Mouse (Mus musculus) cerebellum, adult 2 months (tissue): ENCODE results near the gene Aldh6a1. TPM values are rescaled to one million over a fixed set of nuclear protein-coding genes. Genes with fewer than 3 reads are reported as not detected.

ENCODE experiments used
- DNase-seq, 2 experiments: peaks; one replicate each; pipeline ENCODE4 v3.0.0; 2021
- H3K27ac ChIP-seq: fragments of 200-500 bp; 2 replicates; pipeline ENCODE4 v1.5.1; 2012; ENCODE audit warnings: low read length, control low read depth, inconsistent platforms; ENCODE audit not compliant: insufficient read depth
- H3K27me3 ChIP-seq: fragments of 200-500 bp; 2 replicates; pipeline ENCODE4 v1.6.1; 2012; ENCODE audit warnings: inconsistent platforms, mild to moderate bottlenecking, low read length, moderate library complexity; ENCODE audit not compliant: control insufficient read depth, insufficient read depth
- H3K4me1 ChIP-seq: fragments of 200-500 bp; 2 replicates; pipeline ENCODE4 v1.6.1; 2011; ENCODE audit warnings: low read length; ENCODE audit not compliant: control insufficient read depth, insufficient read depth
- H3K4me3 ChIP-seq: fragments of 200-500 bp; replicated peaks from 2 replicates; pipeline ENCODE3; 2011; ENCODE audit warnings: mild to moderate bottlenecking, low read depth, low read length, control low read depth; ENCODE audit not compliant: insufficient read depth
- CTCF ChIP-seq: fragments of 200-500 bp; IDR thresholded peaks from 2 replicates; pipeline ENCODE4 v1.5.1; 2011; ENCODE audit warnings: low read depth, mild to moderate bottlenecking, control low read depth, low read length, moderate library complexity, borderline replicate concordance; ENCODE audit not compliant: insufficient read depth
- POLR2A ChIP-seq: fragments of 200-500 bp; IDR thresholded peaks from 2 replicates; pipeline ENCODE4 v1.6.1; 2011; ENCODE audit warnings: low read length, control low read depth, borderline replicate concordance; ENCODE audit not compliant: insufficient read depth
- WGBS: fragments of 180-500 bp; shearing (Covaris S2); methylation state at CpG from one replicate; pipeline ENCODE4 v1.1.7; 2018; 5-methylcytosine and 5-hydroxymethylcytosine counted together
- polyA plus RNA-seq: library from polyadenylated mRNA; depleted of rRNA; stranded (reverse); fragments of >200 nt; gene quantifications from 2 replicates; pipeline ENCODE4 v1.2.3, GENCODE M21; 2012; rRNA removed

Gene Aldh6a1
- 39.4 and 43.7 TPM in 2 replicates for polyA plus RNA-seq

DNA sequence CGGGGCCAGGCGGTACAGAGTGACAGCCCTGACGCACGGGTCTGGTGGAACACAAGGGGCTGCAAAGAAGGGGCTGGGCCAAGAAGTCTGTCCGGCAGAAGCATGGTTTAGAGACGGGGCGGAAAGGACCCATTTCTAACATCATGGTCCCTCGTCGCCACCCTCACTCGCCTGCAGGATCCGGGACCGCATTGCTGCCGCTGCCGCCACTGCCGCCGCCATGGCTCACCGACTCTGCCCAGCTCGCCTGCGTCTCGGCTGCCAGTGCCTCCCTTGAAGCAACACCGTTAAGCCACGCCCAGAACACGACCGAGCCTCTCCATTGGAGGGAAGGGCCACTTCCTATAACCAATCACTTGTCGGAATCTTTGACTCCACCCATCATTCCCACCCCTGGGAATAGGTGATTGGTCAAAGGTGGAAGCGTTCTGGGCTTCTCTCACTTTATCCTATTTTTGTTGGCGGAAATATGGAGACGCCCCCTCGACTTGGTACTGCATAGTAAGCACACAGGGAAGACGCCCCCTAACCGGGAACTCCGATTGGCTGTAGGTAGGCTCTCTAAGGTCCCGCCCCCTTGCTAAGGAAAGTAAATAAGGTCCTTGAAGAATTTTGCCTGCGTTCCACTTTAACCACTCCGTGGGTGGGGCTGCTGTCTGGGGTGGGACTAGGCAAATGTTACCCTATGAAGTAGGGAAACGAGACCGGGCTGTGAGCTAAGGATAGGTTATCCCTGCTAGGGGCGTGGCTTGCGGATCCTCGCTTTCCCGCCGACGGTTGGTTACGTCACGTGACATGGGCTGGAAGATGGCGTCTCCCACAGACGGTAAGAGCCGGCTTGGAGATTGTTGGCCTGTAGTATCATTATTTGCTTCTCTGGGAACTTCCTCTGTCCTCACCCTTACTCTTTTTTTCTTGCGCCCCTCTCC lies at the start of gene Aldh6a1, which contains the start of gene Lin52:
Gene Aldh6a1 (minus strand): TSS at position 287 of the 929 bp plus-strand sequence.
Gene Lin52 (plus strand): TSS at position 705 of the 929 bp plus-strand sequence.
- DNase-seq, result peak; percentile 95 to 99
- Histone ChIP-seq H3K4me3 (peak within 1 kb of the TSS; percentile 77), H3K27ac (peak within 1 kb of the TSS; percentile 1; the same call in 1 of the 2 replicates), H3K4me1 (no peaks in the 10 kb centered on the region), H3K27me3 (no peaks in the 10 kb centered on the region)
- TF ChIP-seq POLR2A, result peak; percentile 97
- TF ChIP-seq CTCF, result no peak
- under 1% methylated on average over 49 of the region's 49 CpGs for WGBS

DNA sequence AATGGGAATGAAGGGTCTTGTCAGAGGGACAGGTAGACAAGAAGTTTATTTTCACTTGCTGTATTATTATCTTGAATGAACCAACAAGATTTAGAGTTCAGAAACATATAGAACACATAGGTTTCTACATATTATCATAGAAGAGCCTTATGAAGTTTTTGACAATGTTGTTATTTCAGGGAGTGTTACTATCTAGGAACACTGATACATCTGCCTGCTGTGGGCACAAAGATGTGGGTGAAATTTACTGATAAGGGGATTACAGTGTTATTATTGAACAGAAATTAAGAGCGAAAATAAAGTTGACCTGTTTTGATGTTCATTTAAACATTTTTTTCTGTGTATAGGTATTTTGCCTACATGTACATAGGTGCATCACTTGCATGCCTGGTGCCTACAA lies 46.0 kb upstream of the Aldh6a1 start:
- Histone ChIP-seq H3K27ac (no peak overlapping the region), H3K27me3 (no peaks in the 10 kb centered on the region), H3K4me3 (no peak overlapping the region), H3K4me1 (no peaks in the 10 kb centered on the region)
- no peak for DNase-seq
- WGBS, result 98% methylated on average over 1 of the region's 1 CpGs
- TF ChIP-seq POLR2A (no peak), CTCF (no peak)

DNA sequence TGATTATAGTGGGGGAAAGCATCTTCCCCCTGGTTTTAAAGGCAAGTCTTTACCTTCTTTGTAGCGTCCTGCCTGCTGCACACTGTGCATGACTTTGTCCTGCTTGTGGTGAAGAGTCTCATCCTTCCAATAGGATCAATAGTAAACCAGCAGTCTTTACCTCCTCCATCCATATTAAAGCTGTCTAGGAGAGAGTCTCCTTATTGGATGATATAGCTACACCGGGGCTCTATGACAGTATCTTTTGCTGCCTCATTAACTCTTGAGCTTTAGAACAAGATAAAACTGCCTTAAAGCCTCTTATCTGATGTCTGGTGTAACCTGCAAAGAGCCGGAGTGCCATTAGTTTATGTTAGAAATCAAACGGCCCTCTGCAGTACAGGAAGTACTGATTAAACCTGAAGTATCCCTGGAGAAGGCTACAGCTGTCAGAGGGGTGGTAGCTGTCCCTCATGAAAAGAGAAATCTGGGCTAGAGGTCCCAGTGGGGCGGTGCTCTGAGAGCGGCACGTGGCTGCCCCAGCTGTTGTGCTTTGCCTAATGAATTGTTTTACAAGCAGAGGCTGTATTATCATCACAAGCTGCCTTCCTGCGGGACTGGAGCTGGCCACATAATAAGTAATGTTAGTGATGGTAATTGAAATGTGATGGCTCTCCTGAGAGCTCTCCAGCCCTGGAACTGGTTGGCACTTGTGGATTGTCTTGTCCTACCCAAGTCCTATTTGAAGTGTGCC lies 36.7 kb upstream of the Aldh6a1 start:
- H3K27ac ChIP-seq, result no peak overlapping the region

DNA sequence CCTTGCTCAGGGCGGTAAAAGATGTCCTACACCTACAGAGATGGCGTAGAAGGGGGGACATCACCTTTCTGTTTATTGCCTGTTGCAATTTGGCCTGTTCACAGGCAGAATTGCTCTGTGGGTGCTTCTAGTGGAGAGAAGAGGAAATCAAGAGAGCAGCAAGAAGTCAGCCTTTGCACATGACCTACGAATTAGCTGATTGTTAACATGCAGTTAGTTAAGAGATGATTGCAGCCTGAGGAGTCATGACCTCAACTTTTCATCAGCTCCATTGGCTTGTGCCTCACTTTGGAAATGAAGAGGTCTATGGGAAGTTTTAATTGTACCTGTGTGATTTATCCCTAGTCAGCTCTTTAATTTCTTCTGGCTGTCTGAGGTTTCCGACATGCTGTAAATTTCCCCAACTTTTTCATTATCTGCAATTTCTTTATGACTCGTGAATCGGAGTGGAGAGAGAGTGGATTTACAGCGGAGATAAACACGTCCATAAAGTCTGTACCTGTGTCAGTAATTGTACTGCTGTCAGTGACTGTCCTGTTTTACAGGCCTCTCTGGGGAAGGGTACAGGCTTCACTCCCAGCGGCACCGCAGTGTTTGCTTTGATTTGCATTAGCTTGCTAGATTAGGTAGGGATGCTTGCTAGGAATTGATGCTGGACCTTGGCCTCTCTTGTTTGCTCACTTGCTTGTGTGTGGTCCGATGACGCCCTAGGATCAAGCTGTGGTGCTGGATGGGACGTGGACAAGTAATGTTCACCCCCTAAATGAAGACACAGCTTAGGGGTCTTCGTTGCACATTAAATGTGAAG lies 32.2 kb upstream of the Aldh6a1 start:
- Histone ChIP-seq H3K4me3 (no peak overlapping the region), H3K27me3 (no peaks in the 10 kb centered on the region), H3K4me1 (no peaks in the 10 kb centered on the region), H3K27ac (no peak overlapping the region)
- no peak for DNase-seq
- WGBS, result 94% methylated on average over 14 of the region's 14 CpGs
- TF ChIP-seq CTCF (no peak), POLR2A (no peak)

More for the DNA sequence above, 36.7 kb upstream of the Aldh6a1 start:
- TF ChIP-seq CTCF, result no peak
- H3K4me1 ChIP-seq, result no peaks in the 10 kb centered on the region
- no peak for DNase-seq
- no peak overlapping the region for H3K4me3 ChIP-seq
- WGBS, result 32% methylated on average over 8 of the region's 8 CpGs
- H3K27me3 ChIP-seq, result no peaks in the 10 kb centered on the region

DNA sequence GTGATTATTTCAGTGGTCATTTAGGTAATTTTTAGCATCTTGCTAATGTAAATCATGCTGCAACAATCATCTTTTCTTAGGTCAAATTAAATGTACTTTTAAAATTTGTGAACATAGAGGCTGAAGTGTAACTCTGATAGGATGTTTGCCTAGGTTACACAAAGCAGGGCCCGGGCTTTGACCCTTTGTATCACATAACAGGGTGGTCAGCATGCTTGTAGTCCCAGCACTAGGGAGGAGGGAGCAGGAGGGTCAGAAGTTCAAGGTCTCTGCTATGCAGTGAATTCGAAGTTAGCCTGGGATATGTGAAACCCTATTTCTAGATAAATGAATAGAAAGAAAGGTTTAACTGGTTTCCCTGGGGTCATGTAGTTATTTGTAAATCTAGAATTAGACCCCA lies 30.4 kb upstream of the Aldh6a1 start:
- TF ChIP-seq POLR2A (no peak), CTCF (no peak)
- no peak overlapping the region for H3K4me3 ChIP-seq
- H3K27me3 ChIP-seq, result no peaks in the 10 kb centered on the region
- WGBS, result 77% methylated on average over 2 of the region's 2 CpGs
- no peaks in the 10 kb centered on the region for H3K4me1 ChIP-seq
- DNase-seq, result no peak
- H3K27ac ChIP-seq, result no peak overlapping the region

DNA sequence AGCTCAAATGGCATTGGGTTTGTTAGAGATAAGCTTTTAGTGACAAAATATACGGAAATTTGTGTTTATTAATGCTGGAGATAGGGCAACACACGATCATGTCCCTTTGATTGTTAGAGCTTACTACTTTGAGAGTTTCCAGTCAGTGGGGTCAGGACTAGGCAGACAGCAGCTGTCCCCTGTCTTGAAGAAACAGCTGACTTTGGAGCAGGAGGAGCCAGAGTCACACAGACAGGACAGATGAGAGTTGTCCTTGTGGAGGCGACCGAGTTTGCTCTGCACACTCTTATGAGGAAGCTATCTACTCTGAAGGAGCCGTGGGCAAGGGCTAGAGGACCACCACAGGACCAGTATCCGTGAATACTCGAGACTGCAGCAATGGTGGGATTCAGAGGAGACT lies 28.1 kb upstream of the Aldh6a1 start:
- 96% methylated on average over 7 of the region's 7 CpGs for WGBS
- no peaks in the 10 kb centered on the region for H3K27me3 ChIP-seq
- no peak for DNase-seq
- no peaks in the 10 kb centered on the region for H3K4me1 ChIP-seq
- TF ChIP-seq CTCF (no peak), POLR2A (no peak)
- H3K4me3 ChIP-seq, result no peak overlapping the region
- H3K27ac ChIP-seq, result no peak overlapping the region

DNA sequence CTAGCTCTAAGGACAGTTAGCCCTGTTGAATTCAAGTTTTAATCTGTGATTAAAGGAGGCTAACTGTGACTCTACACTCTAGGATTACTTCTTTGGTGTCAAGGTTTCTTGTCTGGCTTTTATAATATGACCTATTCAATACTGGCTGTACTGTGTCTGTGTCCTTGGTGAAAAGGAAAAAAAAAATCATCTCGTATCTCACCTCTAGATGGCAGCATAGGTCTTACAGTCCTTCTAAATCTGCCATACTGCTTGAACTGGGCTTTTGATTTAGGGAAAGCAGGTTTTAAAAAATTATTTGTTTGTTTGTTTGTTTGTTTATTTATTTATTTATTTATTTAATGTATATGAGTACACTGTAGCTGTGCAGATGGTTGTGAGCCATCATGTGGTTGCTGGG lies 17.9 kb upstream of the Aldh6a1 start:
- Histone ChIP-seq H3K4me3 (no peak overlapping the region), H3K4me1 (no peaks in the 10 kb centered on the region), H3K27ac (no peak overlapping the region), H3K27me3 (no peaks in the 10 kb centered on the region)
- 0% methylated on average over 1 of the region's 1 CpGs for WGBS
- TF ChIP-seq POLR2A (no peak), CTCF (peak; percentile 13; the same call in 1 of the 2 replicates)
- peak in 1 of 2 experiments; percentile 47 for DNase-seq
